Mouse (Mus musculus): ENCODE data around the gene Gm37240.

- TF ChIP-seq CTCF (IDR thresholded peaks at IDR 0.05; ENCODE audit: borderline replicate concordance, insufficient read depth, low read depth, low read length), result no peak
- TF ChIP-seq POLR2A (IDR thresholded peaks at IDR 0.05; ENCODE audit: borderline replicate concordance, insufficient read depth, low read length), result no peak
Measured at GRCm38 (mm10) chr3:85335517-85335916, 551.8 kb downstream of the Gm37240 start.
